Mouse (Mus musculus): ENCODE data around the gene Rbm19.

DNA sequence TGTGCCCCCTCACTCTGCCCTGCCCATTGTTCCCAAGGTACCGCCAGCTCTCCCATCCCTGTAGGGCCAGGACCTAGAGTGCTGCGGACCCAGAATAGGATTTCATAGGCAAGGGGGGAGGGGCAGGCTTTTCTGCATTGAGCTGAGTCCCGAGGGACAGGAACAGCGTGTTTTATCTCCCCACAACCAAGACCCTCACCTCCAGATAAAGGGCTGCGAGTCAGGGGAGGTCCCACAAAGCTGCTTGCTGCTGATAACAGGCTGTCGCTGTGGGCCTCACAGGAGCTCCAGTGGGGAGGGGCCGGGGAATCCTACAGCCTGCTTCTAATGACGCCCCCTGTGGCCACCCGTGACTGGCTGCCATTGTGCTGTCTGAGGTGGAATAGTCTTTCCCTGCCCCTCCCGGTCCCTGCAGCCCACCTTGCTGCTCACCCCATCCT, 20.0 kb downstream of the Rbm19 start:
- TF ChIP-seq GATA1 (IDR thresholded peaks at IDR 0.05; ENCODE audit: low read length): peak; percentile 96
- TF ChIP-seq TAL1 (IDR thresholded peaks at IDR 0.05; ENCODE audit: low read length): peak; percentile 95
